Mouse (Mus musculus) intestine, embryonic 15.5 days (tissue): ENCODE results near the gene Sult1d1. TPM values are rescaled to one million over a fixed set of nuclear protein-coding genes. Genes with fewer than 3 reads are reported as not detected.
A peak's percentile ranks its signal among the peaks of the same experiment; 100 is the strongest.
"Not testable (repeated sequence)": the region's sequence is repeated elsewhere in the genome, so short reads cannot be mapped to it uniquely, and the experiment has no call there.

Experiments
- ATAC-seq: fragments of 200-750 bp; cut with Nextera tagmentation; 2 replicates; pipeline ENCODE4 v1.8.0; 2017; ENCODE audit warnings: moderate TSS enrichment, moderate library complexity
- H3K27ac ChIP-seq: fragments of 300-500 bp; sonication (generic); 2 replicates; pipeline ENCODE4 v1.5.1; 2015; ENCODE audit warnings: mild to moderate bottlenecking, inconsistent platforms
- H3K27me3 ChIP-seq: fragments of 300-500 bp; sonication (generic); replicated peaks from 2 replicates; pipeline ENCODE4 v1.6.1; 2015; ENCODE audit warnings: inconsistent platforms
- H3K36me3 ChIP-seq: fragments of 300-500 bp; sonication (generic); 2 replicates; pipeline ENCODE4 v1.6.1; 2015; ENCODE audit warnings: inconsistent platforms
- H3K4me1 ChIP-seq: fragments of 300-500 bp; sonication (generic); replicated peaks from 2 replicates; pipeline ENCODE4 v1.6.1; 2015; ENCODE audit warnings: inconsistent platforms
- H3K4me2 ChIP-seq: fragments of 300-500 bp; sonication (generic); replicated peaks from 2 replicates; pipeline ENCODE4 v1.6.1; 2015; ENCODE audit warnings: mild to moderate bottlenecking, inconsistent platforms
- H3K4me3 ChIP-seq: fragments of 300-500 bp; sonication (generic); replicated peaks from 2 replicates; pipeline ENCODE4 v1.5.1; 2015; ENCODE audit warnings: inconsistent platforms
- H3K9ac ChIP-seq: fragments of 300-500 bp; sonication (generic); 2 replicates; pipeline ENCODE4 v1.6.1; 2015; ENCODE audit warnings: inconsistent platforms
- H3K9me3 ChIP-seq: fragments of 300-500 bp; sonication (generic); 2 replicates; pipeline ENCODE4 v1.6.1; 2016; ENCODE audit warnings: inconsistent platforms
- WGBS: fragments of 180-500 bp; shearing (Covaris S2); methylation state at CpG from one replicate; pipeline ENCODE4 v1.1.7; 2015; 5-methylcytosine and 5-hydroxymethylcytosine counted together
- polyA plus RNA-seq: library from polyadenylated mRNA; unstranded; fragments of >200 nt; fragmentation: Nextera tagmentation; extraction: Ambion mirVana; gene quantifications from 2 replicates; pipeline ENCODE4 v1.2.1, GENCODE M21; 2015

The Sult1d1 gene
- polyA plus RNA-seq, 1 experiment from 2014 or later = 56.5 TPM

DNA sequence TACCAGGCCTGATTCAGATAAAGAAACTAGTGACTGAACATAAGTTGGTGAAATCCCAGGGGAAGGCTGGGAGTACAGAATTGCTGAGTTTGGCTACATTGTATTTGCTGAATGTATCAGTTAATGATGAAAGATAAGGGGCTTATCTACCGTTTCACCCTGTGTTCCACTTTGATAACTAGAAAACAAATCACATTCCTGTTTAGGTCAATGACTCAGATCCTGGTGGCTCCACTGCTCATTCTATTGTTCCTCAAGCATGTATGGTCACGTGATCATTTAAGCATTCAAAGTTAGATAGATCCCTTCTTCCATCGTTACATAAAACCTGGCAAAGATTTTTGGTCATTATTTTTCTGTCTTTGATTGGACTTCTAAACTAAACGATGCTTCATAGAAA, 6.3 kb downstream of the Sult1d1 start:
- ATAC-seq = peak; percentile 90
- Histone ChIP-seq H3K4me2 (no peak overlapping the region), H3K27ac (no peak overlapping the region), H3K9ac (no peak overlapping the region), H3K4me1 (no peaks in the 10 kb centered on the region), H3K27me3 (no peaks in the 10 kb centered on the region), H3K36me3 (no peaks in the 10 kb centered on the region), H3K4me3 (no peak overlapping the region), H3K9me3 (no peaks in the 10 kb centered on the region)
- WGBS = 68% methylated on average over 4 of the region's 4 CpGs

DNA sequence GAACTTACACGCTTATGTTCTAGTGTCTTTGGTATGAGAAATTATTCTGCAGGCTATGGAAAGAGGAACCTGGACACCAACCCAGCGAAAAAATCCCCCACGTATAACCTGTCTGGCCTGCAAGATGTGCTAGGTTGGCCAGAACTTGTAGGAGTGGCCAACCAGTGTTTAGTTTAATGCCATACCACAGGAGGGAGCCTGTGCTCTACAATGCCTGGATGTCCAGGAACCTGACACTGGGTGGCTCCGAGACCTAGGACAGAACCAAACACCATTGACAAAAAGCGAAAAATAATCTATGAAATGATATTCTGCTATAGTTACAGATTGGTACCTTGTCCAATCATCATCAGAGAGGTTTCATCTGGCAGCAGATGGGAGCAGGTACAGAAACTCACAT, 8.7 kb downstream of the Sult1d1 start:
- no peaks in the 10 kb centered on the region for H3K4me1 ChIP-seq

DNA sequence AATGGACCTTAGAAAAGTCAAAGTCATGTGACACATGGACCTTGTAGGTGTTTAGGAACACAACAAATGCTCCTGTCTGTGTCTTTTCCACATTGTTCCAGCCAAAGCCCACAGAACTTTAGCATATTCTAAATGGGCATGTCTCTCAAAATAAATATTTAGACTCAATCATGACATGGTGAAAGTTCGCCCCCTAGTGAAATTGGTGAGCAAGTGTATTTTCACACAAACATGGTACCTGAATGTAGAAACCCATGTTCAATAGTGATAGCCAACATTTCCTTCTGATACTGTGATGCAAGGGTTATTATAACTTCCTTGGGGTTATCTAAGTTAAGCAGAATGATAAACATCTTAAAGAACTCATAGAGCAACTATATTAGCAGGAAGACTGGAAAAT, 17.9 kb downstream of the Sult1d1 start:
- WGBS = 43% methylated on average over 1 of the region's 1 CpGs
- Histone ChIP-seq H3K36me3 (no peaks in the 10 kb centered on the region), H3K4me3 (no peak overlapping the region), H3K27me3 (no peaks in the 10 kb centered on the region), H3K27ac (no peak overlapping the region), H3K9me3 (no peaks in the 10 kb centered on the region), H3K9ac (no peak overlapping the region), H3K4me1 (no peaks in the 10 kb centered on the region), H3K4me2 (no peak overlapping the region)
- ATAC-seq = no peak

More for the DNA sequence above, 8.7 kb downstream of the Sult1d1 start:
- no peak for ATAC-seq
- H3K4me2 ChIP-seq = no peak overlapping the region
- H3K27me3 ChIP-seq = no peaks in the 10 kb centered on the region
- no peaks in the 10 kb centered on the region for H3K9me3 ChIP-seq
- no peaks in the 10 kb centered on the region for H3K36me3 ChIP-seq
- no peak overlapping the region for H3K9ac ChIP-seq
- no peak overlapping the region for H3K27ac ChIP-seq
- 78% methylated on average over 5 of the region's 5 CpGs for WGBS
- no peak overlapping the region for H3K4me3 ChIP-seq

DNA sequence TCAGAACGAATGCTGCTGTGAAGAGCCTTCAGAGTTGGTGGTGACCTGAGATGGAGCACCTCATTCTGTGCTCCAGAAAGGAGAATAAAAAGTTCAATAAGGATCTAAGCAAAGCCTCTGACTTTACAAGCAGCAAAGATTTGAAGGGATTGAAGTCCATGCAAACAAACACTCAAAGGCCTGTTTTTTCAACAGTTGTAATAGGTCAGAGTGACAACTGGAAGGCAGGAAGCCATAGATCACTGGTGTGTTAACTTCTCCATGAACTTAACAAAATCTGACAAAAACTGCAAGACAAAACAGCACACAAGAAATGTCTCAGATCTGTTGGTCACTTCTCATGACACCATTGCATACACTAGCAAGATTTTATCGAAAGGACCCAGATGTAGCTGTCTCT, 30.7 kb downstream of the Sult1d1 start, which contains the start of gene Sult1b1:
Sult1b1 (minus strand) TSS at position 85 of the 400 bp plus-strand sequence.
- ATAC-seq = no peak
- no peaks in the 10 kb centered on the region for H3K9me3 ChIP-seq
- 79% methylated on average over 2 of the region's 2 CpGs for WGBS

DNA sequence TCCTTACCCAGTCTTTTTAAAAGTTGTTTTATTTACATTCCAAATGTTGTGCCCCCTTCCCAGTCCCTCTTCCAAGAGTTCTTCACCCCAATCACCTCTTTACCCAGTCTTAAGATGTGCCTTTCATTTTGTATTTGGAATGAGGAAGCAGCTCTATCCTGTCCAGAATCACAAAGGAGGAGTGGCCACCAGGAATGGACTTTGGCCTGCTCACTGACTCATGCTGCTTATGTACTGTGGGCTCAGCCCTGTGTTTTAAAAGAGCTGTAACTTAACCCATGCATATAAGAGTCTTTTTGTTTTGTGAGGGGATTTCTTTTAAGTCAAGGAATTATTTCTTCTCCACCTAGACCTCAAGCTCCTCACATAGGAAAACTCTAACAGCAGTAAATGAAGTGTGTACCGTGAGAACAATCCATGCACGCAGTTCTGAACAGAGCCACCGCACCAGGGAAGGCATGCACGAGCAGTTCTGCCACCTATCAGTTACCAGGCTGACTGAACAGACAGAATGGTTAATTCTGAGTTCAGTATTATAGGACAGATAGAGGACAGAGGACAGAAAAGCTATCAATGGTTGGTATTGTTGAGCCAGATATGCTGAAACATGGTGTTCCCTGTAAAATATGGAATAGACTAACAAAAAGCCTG, 32.7 kb downstream of the Sult1d1 start:
- Histone ChIP-seq H3K4me2 (no peak overlapping the region), H3K4me3 (no peak overlapping the region)
- WGBS = 47% methylated on average over 4 of the region's 4 CpGs

More for the DNA sequence above, 30.7 kb downstream of the Sult1d1 start, which contains the start of gene Sult1b1:
- Histone ChIP-seq H3K9ac (no peak within 1 kb of the TSS), H3K27me3 (no peaks in the 10 kb centered on the region), H3K4me1 (no peaks in the 10 kb centered on the region), H3K4me3 (no peak within 1 kb of the TSS), H3K27ac (no peak within 1 kb of the TSS), H3K4me2 (no peak within 1 kb of the TSS), H3K36me3 (no peaks in the 10 kb centered on the region)

DNA sequence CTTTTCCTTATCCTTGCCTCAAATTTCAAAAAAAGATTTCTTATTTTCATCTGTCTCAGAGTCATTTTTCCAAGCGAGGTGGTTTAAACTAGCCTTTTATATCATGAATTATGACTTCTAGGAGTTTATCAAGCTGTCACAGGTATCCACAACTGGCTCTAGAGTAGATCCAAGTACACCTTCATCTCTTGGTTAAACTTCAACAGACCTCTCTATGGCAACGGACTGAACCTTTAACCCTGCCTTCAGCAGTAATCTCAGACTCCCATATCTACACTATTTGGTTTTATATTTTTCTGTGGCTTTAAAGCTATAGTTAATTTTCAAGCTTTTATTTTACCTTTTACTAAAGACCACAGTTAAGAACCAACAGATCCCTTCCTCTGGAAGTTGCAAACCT, 36.5 kb downstream of the Sult1d1 start:
- H3K27me3 ChIP-seq = no peaks in the 10 kb centered on the region
- H3K4me2 ChIP-seq = peak overlapping the region; percentile 19; the same call in 1 of the 2 replicates
- no peaks in the 10 kb centered on the region for H3K36me3 ChIP-seq
- H3K9ac ChIP-seq = no peak overlapping the region
- ATAC-seq = peak; percentile 90
- H3K9me3 ChIP-seq = no peaks in the 10 kb centered on the region
- H3K4me1 ChIP-seq = no peaks in the 10 kb centered on the region
- WGBS = 40% methylated on average over 2 of the region's 2 CpGs
- H3K4me3 ChIP-seq = no peak overlapping the region
- peak overlapping the region; percentile 56 for H3K27ac ChIP-seq

More for the DNA sequence above, 32.7 kb downstream of the Sult1d1 start:
- H3K9me3 ChIP-seq = no peaks in the 10 kb centered on the region
- H3K27me3 ChIP-seq = no peaks in the 10 kb centered on the region
- no peaks in the 10 kb centered on the region for H3K4me1 ChIP-seq
- peak overlapping the region; percentile 73 for H3K27ac ChIP-seq
- peak; percentile 95 for ATAC-seq
- no peak overlapping the region for H3K9ac ChIP-seq
- no peaks in the 10 kb centered on the region for H3K36me3 ChIP-seq

DNA sequence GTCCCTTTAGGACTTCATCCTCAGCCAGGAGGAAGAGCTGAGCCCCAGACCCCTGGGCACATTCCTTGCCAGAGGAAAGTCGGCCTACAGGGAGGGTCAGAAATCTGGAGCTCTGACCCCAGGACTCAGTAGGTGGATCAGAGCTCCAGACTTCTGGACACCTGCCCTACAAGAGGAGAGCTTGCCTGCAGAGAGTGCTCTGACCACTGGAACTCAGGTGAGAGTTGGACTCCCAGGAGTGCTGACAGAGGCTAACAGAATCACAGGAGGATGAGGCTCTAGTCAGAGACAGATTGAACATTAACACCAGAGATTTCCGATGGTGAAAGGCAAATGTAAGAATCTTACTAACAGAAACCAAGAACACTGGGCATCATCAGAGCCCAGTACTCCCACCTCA, 45.3 kb downstream of the Sult1d1 start:
- not testable (repeated sequence) for H3K27me3 ChIP-seq, H3K27ac ChIP-seq, H3K4me3 ChIP-seq, ATAC-seq, H3K9me3 ChIP-seq, H3K4me2 ChIP-seq, H3K36me3 ChIP-seq, H3K4me1 ChIP-seq, H3K9ac ChIP-seq
- WGBS = 89% methylated on average over 2 of the region's 2 CpGs

DNA sequence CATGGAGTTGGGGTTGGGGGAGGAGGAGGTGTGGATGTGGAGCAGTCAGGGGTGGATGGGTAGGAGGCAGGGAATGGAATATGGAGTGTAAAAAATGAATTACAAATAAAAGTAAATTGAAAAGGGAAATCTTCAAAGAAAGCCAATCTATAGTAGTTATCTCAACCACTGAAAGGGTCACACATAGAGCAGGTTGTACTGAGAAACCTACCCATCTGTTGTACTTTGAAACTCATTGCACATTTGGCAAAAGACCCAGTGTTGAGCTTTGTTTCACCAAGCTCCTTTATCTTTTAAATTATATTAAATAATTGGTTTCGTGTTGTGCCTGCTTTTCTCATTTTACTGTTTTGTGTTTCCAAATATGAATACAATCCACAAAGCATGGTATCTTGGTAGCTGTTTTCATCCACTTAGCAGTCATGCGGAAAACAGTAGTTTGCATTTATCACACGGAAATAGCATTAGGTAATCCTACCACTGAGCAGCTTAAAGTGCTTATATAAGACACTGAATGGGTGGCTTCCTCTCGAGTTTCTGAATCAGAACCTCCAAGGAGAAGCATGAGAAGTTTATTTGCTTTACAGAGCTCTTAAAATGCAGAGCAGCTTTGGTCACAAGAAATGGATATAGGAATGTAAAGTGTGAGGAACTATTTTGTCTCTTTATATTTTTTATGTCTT, 62.9 kb downstream of the Sult1d1 start:
- no peaks in the 10 kb centered on the region for H3K4me1 ChIP-seq
- no peak overlapping the region for H3K9ac ChIP-seq
- H3K4me2 ChIP-seq = no peak overlapping the region
- H3K9me3 ChIP-seq = no peaks in the 10 kb centered on the region
- ATAC-seq = no peak
- 64% methylated on average over 4 of the region's 4 CpGs for WGBS
- H3K4me3 ChIP-seq = no peak overlapping the region
- H3K27ac ChIP-seq = no peak overlapping the region
- no peaks in the 10 kb centered on the region for H3K27me3 ChIP-seq
- no peaks in the 10 kb centered on the region for H3K36me3 ChIP-seq

Other genes with a start within 250 kb of the Sult1d1 start
- 3.1 and 3.6 TPM in 2 replicates for gene Ugt2a3, start 231.8 kb downstream of the Sult1d1 start, polyA plus RNA-seq
- not detected in 2 replicates for gene Ugt2b38, start 144.8 kb downstream of the Sult1d1 start, polyA plus RNA-seq
- gene Ugt2a2, start 86.8 kb downstream of the Sult1d1 start, polyA plus RNA-seq = not detected in 2 replicates
- not detected in 2 replicates for gene Gm43638, start 82.2 kb downstream of the Sult1d1 start, polyA plus RNA-seq
- not detected in 2 replicates for gene Ugt2a1, start 78.2 kb downstream of the Sult1d1 start, polyA plus RNA-seq
- gene Sult1b1, start 30.8 kb downstream of the Sult1d1 start, polyA plus RNA-seq = 43.0 and 49.7 TPM in 2 replicates
- not detected in 2 replicates for gene Sult1e1, start 22.6 kb upstream of the Sult1d1 start, polyA plus RNA-seq
- not detected in 2 replicates for gene Csn1s1, start 97.2 kb upstream of the Sult1d1 start, polyA plus RNA-seq
- gene Csn2, start 130.6 kb upstream of the Sult1d1 start, polyA plus RNA-seq = not detected in 2 replicates
- gene Csn1s2a, start 205.5 kb upstream of the Sult1d1 start, polyA plus RNA-seq = not detected in 2 replicates
- not detected in 2 replicates for gene Csn1s2b, start 239.1 kb upstream of the Sult1d1 start, polyA plus RNA-seq